Mouse (Mus musculus) intestine, postnatal 0 days (tissue): ENCODE data around the gene Lactb. TPM values are rescaled to one million over a fixed set of nuclear protein-coding genes. Genes with fewer than 3 reads are reported as not detected.
A peak's percentile ranks its signal among the peaks of the same experiment; 100 is the strongest.

ENCODE experiments used
- ATAC-seq: fragments of 200-750 bp; cut with Nextera tagmentation; 2 replicates; pipeline ENCODE4 v1.8.0; 2017; ENCODE audit warnings: mild to moderate bottlenecking, moderate TSS enrichment, moderate library complexity
- H3K27ac ChIP-seq: fragments of 300-500 bp; sonication (generic); 2 replicates; pipeline ENCODE4 v1.5.1; 2014; ENCODE audit warnings: mild to moderate bottlenecking, low read depth, low read length, moderate library complexity
- H3K27me3 ChIP-seq: fragments of 300-500 bp; sonication (generic); replicated peaks from 2 replicates; pipeline ENCODE4 v1.6.1; 2014; ENCODE audit warnings: low read length, mixed read lengths; ENCODE audit not compliant: control insufficient read depth, insufficient read depth
- H3K36me3 ChIP-seq: fragments of 300-500 bp; sonication (generic); 2 replicates; pipeline ENCODE4 v1.6.1; 2014; ENCODE audit warnings: mild to moderate bottlenecking, moderate library complexity; ENCODE audit not compliant: control insufficient read depth, insufficient read depth
- H3K4me1 ChIP-seq: fragments of 300-500 bp; sonication (generic); replicated peaks from 2 replicates; pipeline ENCODE4 v1.6.1; 2014; ENCODE audit warnings: antibody characterized with exemption, low read length, mixed read lengths; ENCODE audit not compliant: control insufficient read depth, insufficient read depth
- H3K4me2 ChIP-seq: fragments of 300-500 bp; sonication (generic); replicated peaks from 2 replicates; pipeline ENCODE4 v1.6.1; 2014; ENCODE audit warnings: low read depth, mild to moderate bottlenecking, moderate library complexity
- H3K4me3 ChIP-seq: fragments of 300-500 bp; sonication (generic); 2 replicates; pipeline ENCODE4 v1.5.1; 2014; ENCODE audit warnings: low read depth, low read length
- H3K9ac ChIP-seq: fragments of 300-500 bp; sonication (generic); 2 replicates; pipeline ENCODE4 v1.6.1; 2014; ENCODE audit warnings: mild to moderate bottlenecking, low read depth, low read length
- H3K9me3 ChIP-seq: fragments of 300-500 bp; sonication (generic); 2 replicates; pipeline ENCODE4 v1.6.1; 2016; ENCODE audit warnings: mixed run types; ENCODE audit not compliant: control insufficient read depth
- CTCF ChIP-seq: sonication (generic); IDR thresholded peaks from 2 replicates; pipeline ENCODE4 v1.5.1; 2016; ENCODE audit warnings: low read depth, mild to moderate bottlenecking, control low read depth, antibody characterized with exemption, moderate library complexity
- whole genome bisulfite sequencing: fragments of 180-500 bp; shearing (Covaris S2); extraction: QIAGEN DNeasy Blood & Tissue Kit; methylation state at CpG from one replicate; pipeline ENCODE4 v1.1.7; 2014; 5-methylcytosine and 5-hydroxymethylcytosine counted together
- polyA plus RNA-seq: library from polyadenylated mRNA; unstranded; fragments of >200 nt; fragmentation: Nextera tagmentation; extraction: Ambion mirVana; gene quantifications from 2 replicates; pipeline ENCODE4 v1.2.1, GENCODE M21; 2015

Gene Lactb
- polyA plus RNA-seq, 1 experiment from 2014 or later, result 14.9 TPM

- H3K4me3 ChIP-seq, result no peak overlapping the region
- no peak for TF ChIP-seq CTCF
- H3K9ac ChIP-seq, result no peak overlapping the region
- no peak overlapping the region for H3K4me2 ChIP-seq
- H3K36me3 ChIP-seq, result no peaks in the 10 kb centered on the region
- H3K27ac ChIP-seq, result no peak overlapping the region
- no peak for ATAC-seq
- WGBS, result 79% methylated on average over 19 of the region's 19 CpGs
- H3K27me3 ChIP-seq, result no peaks in the 10 kb centered on the region
- no peaks in the 10 kb centered on the region for H3K4me1 ChIP-seq
- H3K9me3 ChIP-seq, result no peaks in the 10 kb centered on the region
These were observed 41.1 kb downstream of the Lactb start for GRCm38 (mm10) chr9:66933869-66934808.

DNA sequence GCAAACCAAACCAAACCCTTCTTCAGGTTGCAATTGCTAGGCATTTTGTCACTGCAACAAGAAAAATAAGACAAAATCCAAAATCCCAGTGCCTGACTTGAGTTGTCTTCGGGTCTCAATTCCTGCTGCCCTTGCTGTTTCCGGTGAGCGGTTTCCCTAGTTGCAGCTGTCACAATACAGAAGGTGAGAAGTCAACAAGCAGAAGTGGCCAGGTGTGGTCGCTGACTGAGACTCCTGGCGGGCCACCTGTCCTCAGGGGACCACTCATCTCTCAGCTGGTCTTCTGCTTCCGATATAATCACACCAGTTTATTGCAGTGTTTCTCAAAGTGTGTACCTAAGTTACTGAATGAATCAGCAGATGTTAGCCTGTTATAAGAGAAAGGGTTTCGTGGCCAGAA, 44.9 kb downstream of the Lactb start:
- H3K9ac ChIP-seq, result no peak overlapping the region
- H3K36me3 ChIP-seq, result no peaks in the 10 kb centered on the region
- TF ChIP-seq CTCF, result no peak
- H3K27ac ChIP-seq, result no peak overlapping the region
- no peak overlapping the region for H3K4me3 ChIP-seq
- H3K27me3 ChIP-seq, result no peaks in the 10 kb centered on the region
- H3K9me3 ChIP-seq, result no peaks in the 10 kb centered on the region
- no peaks in the 10 kb centered on the region for H3K4me1 ChIP-seq
- no peak overlapping the region for H3K4me2 ChIP-seq
- ATAC-seq, result no peak
- 44% methylated on average over 7 of the region's 7 CpGs for WGBS

DNA sequence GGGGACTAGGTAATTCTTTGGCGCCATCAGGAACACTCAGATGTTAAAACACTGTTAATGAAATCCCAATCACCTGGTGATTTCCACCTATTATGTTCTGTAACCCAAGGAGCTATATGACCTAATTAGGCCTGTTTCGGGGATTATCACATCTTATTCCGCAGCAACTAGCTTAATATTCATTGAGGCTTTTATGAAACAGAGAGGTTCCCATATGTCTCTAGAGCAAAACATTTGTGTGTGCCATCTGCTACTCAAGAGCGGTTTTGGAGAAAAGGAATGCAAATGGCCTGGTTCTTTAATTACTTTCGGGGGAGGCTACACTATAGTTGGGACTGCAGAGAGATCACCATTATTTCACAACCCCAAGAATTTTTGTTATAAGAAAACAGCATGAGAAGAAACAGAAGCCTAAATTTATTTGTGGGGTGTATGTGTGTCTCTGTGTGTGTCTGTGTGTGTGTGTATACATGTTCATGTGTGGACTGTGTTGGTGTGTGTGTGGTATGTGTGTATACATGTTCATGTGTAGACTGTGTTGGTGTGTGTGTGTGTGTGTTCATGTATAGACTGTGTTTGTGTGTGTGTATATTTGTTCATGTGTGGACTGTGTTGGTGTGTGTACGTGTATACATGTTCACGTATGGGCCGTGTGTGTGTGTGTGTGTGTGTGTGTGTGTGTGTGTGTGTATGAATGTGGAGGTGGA, 47.4 kb downstream of the Lactb start:
- no peaks in the 10 kb centered on the region for H3K9me3 ChIP-seq
- H3K4me1 ChIP-seq, result no peaks in the 10 kb centered on the region
- no peaks in the 10 kb centered on the region for H3K36me3 ChIP-seq
- TF ChIP-seq CTCF, result no peak
- no peak for ATAC-seq
- no peak overlapping the region for H3K4me2 ChIP-seq
- WGBS, result 89% methylated on average over 8 of the region's 8 CpGs
- H3K27me3 ChIP-seq, result no peaks in the 10 kb centered on the region
- H3K27ac ChIP-seq, result no peak overlapping the region
- H3K4me3 ChIP-seq, result no peak overlapping the region
- H3K9ac ChIP-seq, result no peak overlapping the region

DNA sequence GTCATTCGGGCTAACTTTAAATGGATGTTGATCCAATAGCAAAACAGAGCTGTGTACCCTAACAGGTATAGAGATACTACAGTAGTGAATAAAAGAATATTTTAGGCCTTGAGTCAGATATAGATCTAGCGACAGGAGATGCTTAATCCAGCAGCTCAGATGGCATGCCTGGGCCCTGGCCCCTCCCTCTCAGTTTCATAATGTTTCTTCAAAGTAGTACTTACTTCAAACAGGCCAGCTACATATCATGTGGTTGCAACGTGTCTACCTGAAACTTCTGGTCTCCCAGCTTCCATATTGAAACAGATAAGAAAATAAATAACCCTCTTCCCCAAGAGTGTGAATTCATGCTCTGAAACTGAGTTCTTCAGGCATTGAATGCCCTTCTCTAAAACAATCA, 49.4 kb downstream of the Lactb start:
- 69% methylated on average over 3 of the region's 3 CpGs for WGBS
- no peak for ATAC-seq
- no peak overlapping the region for H3K9ac ChIP-seq
- H3K4me2 ChIP-seq, result no peak overlapping the region
- H3K27me3 ChIP-seq, result no peaks in the 10 kb centered on the region
- no peak overlapping the region for H3K27ac ChIP-seq
- no peak for TF ChIP-seq CTCF
- no peaks in the 10 kb centered on the region for H3K4me1 ChIP-seq
- H3K36me3 ChIP-seq, result no peaks in the 10 kb centered on the region
- no peaks in the 10 kb centered on the region for H3K9me3 ChIP-seq
- no peak overlapping the region for H3K4me3 ChIP-seq

- no peak overlapping the region for H3K4me3 ChIP-seq
- no peaks in the 10 kb centered on the region for H3K9me3 ChIP-seq
- peaks cover 5% of the 10 kb centered on the region; the same call in 1 of the 2 replicates for H3K4me1 ChIP-seq
- 96% methylated on average over 1 of the region's 1 CpGs for WGBS
- H3K27me3 ChIP-seq, result no peaks in the 10 kb centered on the region
- ATAC-seq, result no peak
- peak; percentile 31; the same call in 1 of the 2 replicates for TF ChIP-seq CTCF
- H3K9ac ChIP-seq, result no peak overlapping the region
- H3K36me3 ChIP-seq, result no peaks in the 10 kb centered on the region
- H3K4me2 ChIP-seq, result no peak overlapping the region
- H3K27ac ChIP-seq, result no peak overlapping the region
These were observed 53.2 kb downstream of the Lactb start for GRCm38 (mm10) chr9:66922076-66922475.
